Mouse (Mus musculus): ENCODE data around the gene Trim2. TPM values are rescaled to one million over a fixed set of nuclear protein-coding genes. Genes with fewer than 3 reads are reported as not detected.
A peak's percentile ranks its signal among the peaks of the same experiment; 100 is the strongest.

The Trim2 gene
- total and polyA plus RNA-seq, 3 experiments = 2.4 to 3.3 (median 2.5) TPM

DNA sequence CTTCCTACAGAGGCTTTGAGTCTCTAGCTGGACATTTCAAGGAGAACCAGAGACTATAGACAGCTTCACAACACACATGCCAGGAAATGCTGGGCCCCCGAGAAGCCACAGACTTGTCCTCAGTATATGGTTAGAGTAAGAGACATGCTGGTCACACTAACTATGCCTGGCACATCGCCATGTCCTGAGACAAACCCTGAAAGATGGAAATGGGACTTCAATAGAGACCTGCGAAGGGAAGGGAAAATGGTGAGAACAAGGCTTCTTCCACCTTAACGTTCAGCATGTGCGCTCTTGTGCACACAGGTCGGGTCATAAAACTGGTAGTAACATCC, 38.9 kb upstream of the Trim2 start:
- Histone ChIP-seq H3K4me3 (replicated peaks in 1 of 3; ENCODE audit: low read depth in 2 of 3, low read length in 2 of 3, poor library complexity in 1 of 3) (no peak overlapping the region), H3K27ac (ENCODE audit: insufficient read depth, low read depth) (no peak overlapping the region), H3K36me3 (replicated peaks in 1 of 2; ENCODE audit: control insufficient read depth in 1 of 2, insufficient read depth in 1 of 2, low read length in 1 of 2) (no peaks in the 10 kb centered on the region), H3K79me2 (replicated peaks; ENCODE audit: control insufficient read depth, extremely low read depth, insufficient read depth, poor library complexity, severe bottlenecking) (no peaks in the 10 kb centered on the region), H3K4me2 (ENCODE audit: insufficient read depth, low read depth, poor library complexity, severe bottlenecking) (peak overlapping the region; percentile 93), H3K4me1 (ENCODE audit: control insufficient read depth in 1 of 2, insufficient read depth in 2 of 2) (peaks cover 4 to 24% of the 10 kb centered on the region in 2 experiments), H3K9me3 (replicated peaks; ENCODE audit: low read length) (no peaks in the 10 kb centered on the region), H3K27me3 (replicated peaks) (no peaks in the 10 kb centered on the region), H3K9ac (ENCODE audit: insufficient read depth, low read depth) (no peak overlapping the region)
- dilution Hi-C loops (cut with MboI; ENCODE audit: extremely low pct_ligation_motif_present, extremely low pct_unique_long_range_greater_than_20kb, low sequenced_read_pairs) (no loop called here), in situ Hi-C loops (cut with MboI; ENCODE audit: low pct_ligation_motif_present, low pct_unique_long_range_greater_than_20kb, low sequenced_read_pairs) (loop anchor here (25.0 kb wide), 2 partner anchors 317 to 542 kb away; partner anchors contain the start of gene Tmem154)
- TF ChIP-seq CHD1 (IDR thresholded peaks at IDR 0.05; ENCODE audit: low read depth, low read length) = no peak
- no peak for TF ChIP-seq EP300 (IDR thresholded peaks at IDR 0.05; ENCODE audit: low read length)
- no peak for TF ChIP-seq HCFC1 (IDR thresholded peaks at IDR 0.05; ENCODE audit: low read depth, low read length)
- no peak for TF ChIP-seq USF1 (IDR thresholded peaks at IDR 0.05; ENCODE audit: low read depth, low read length)
- no peak for TF ChIP-seq KAT2A (IDR thresholded peaks at IDR 0.05; ENCODE audit: insufficient replicate concordance, low read length)
- TF ChIP-seq TBP (conservative IDR thresholded peaks at IDR 0.05; ENCODE audit: low read depth, low read length) = no peak
- no peak for TF ChIP-seq ETS1 (conservative IDR thresholded peaks at IDR 0.05; ENCODE audit: low read depth, low read length)
- no peak for TF ChIP-seq ZC3H11A (IDR thresholded peaks at IDR 0.05; ENCODE audit: low read depth, low read length)
- TF ChIP-seq ELF1 (IDR thresholded peaks at IDR 0.05; ENCODE audit: low read depth, low read length) = no peak
- TF ChIP-seq RCOR1 (conservative IDR thresholded peaks at IDR 0.05; ENCODE audit: low read depth, low read length) = no peak
- DNase-seq (ENCODE audit: extremely low read depth) = no peak

DNA sequence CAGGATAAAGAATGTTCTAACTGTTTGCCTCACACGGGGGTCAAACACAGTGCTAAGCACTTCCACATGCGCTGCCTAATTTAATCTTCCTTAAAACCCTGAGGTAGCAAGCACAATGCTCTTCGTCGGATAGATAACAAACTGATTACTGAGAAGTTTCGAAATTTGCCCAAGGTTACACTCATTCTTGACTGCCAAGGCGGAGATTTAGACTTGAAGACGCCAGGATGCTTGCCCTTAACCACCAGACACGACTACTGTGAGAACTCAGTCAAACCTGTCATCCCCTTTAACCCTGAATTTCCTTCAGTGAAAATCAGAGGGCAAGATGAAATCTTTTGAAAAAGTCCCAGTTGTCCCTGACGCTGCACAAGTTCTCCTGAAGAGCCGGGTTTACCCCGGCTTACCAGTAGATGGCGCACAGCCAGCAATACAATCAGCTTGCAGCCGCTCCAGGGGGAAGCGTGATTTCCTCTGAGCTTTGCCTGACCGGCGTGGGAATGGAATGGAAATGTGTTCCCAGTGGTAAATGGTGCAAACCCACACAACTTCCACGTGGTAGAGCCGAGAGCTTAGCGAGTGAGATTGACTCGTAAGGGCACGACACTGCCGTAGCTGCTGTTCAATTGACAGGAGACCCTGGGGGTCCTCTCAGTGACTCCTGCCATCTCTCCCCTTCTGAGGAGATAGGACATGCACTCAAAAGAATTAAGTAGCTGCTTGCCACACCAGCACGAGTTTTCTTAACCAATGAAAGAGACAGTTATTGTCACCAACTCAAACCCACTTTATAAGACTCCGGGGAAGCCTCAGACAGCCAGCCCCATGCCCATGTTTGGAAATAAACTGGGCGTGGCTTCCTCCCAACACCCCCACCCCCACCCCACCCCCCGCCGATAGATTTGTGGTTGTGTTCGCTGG, 38.3 kb upstream of the Trim2 start:
- H3K27me3 ChIP-seq (replicated peaks) = no peaks in the 10 kb centered on the region
- no peaks in the 10 kb centered on the region for H3K79me2 ChIP-seq (replicated peaks; ENCODE audit: control insufficient read depth, extremely low read depth, insufficient read depth, poor library complexity, severe bottlenecking)
- H3K9ac ChIP-seq (ENCODE audit: insufficient read depth, low read depth) = no peak overlapping the region; the same call in 1 of the 2 replicates
- H3K27ac ChIP-seq (ENCODE audit: insufficient read depth, low read depth) = no peak overlapping the region
- no peaks in the 10 kb centered on the region for H3K36me3 ChIP-seq (replicated peaks in 1 of 2; ENCODE audit: control insufficient read depth in 1 of 2, insufficient read depth in 1 of 2, low read length in 1 of 2)
- in situ Hi-C loops (cut with MboI; ENCODE audit: low pct_ligation_motif_present, low pct_unique_long_range_greater_than_20kb, low sequenced_read_pairs) = loop anchor here (25.0 kb wide), 2 partner anchors 317 to 542 kb away; partner anchors contain the start of gene Tmem154
- peaks cover 4 to 24% of the 10 kb centered on the region in 2 experiments for H3K4me1 ChIP-seq (ENCODE audit: control insufficient read depth in 1 of 2, insufficient read depth in 2 of 2)
- DNase-seq (ENCODE audit: extremely low read depth) = peak; percentile 74
- H3K4me3 ChIP-seq (replicated peaks in 1 of 3; ENCODE audit: low read depth in 2 of 3, low read length in 2 of 3, poor library complexity in 1 of 3) = peak overlapping the region; percentile 30 to 69 (median 42)
- dilution Hi-C loops (cut with MboI; ENCODE audit: extremely low pct_ligation_motif_present, extremely low pct_unique_long_range_greater_than_20kb, low sequenced_read_pairs) = no loop called here
- TF ChIP-seq MXI1 (IDR thresholded peaks at IDR 0.05; ENCODE audit: low read depth, low read length) (peak; percentile 65; the same call in 1 of the 2 replicates), ZC3H11A (IDR thresholded peaks at IDR 0.05; ENCODE audit: low read depth, low read length) (no peak), BHLHE40 (IDR thresholded peaks at IDR 0.05; ENCODE audit: low read depth, low read length) (peak; percentile 29; the same call in 1 of the 2 replicates), POLR2AphosphoS2 (IDR thresholded peaks at IDR 0.05; ENCODE audit: low read depth, low read length) (no peak), TBP (conservative IDR thresholded peaks at IDR 0.05; ENCODE audit: low read depth, low read length) (no peak), MEF2A (IDR thresholded peaks at IDR 0.05; ENCODE audit: borderline replicate concordance, low read depth, low read length) (no peak), IRF4 (IDR thresholded peaks at IDR 0.05; ENCODE audit: low read depth, low read length) (peak; percentile 28; the same call in 1 of the 2 replicates), SIN3A (IDR thresholded peaks at IDR 0.05; ENCODE audit: low read length) (peak; percentile 35; the same call in 1 of the 2 replicates), RAD21 (IDR thresholded peaks at IDR 0.05; ENCODE audit: low read depth, low read length) (peak; percentile 57), SMC3 (IDR thresholded peaks at IDR 0.05; ENCODE audit: low read depth, low read length) (peak; percentile 67), CTCF (conservative IDR thresholded peaks at IDR 0.05 in 1 of 2, IDR thresholded peaks at IDR 0.05 in 1 of 2; ENCODE audit: low read depth in 2 of 2, low read length in 2 of 2) (peak; percentile 86 to 93), ELF1 (IDR thresholded peaks at IDR 0.05; ENCODE audit: low read depth, low read length) (no peak), UBTF (IDR thresholded peaks at IDR 0.05; ENCODE audit: low read depth, low read length) (no peak)
- no peaks in the 10 kb centered on the region for H3K9me3 ChIP-seq (replicated peaks; ENCODE audit: low read length)
- peak overlapping the region; percentile 93 for H3K4me2 ChIP-seq (ENCODE audit: insufficient read depth, low read depth, poor library complexity, severe bottlenecking)

All from CH12.LX (cell line).